Mouse (Mus musculus): Measurements from ENCODE around the gene Eif3l.

- no peak for TF ChIP-seq CTCF (IDR thresholded peaks at IDR 0.05; ENCODE audit: insufficient read depth, low read length)
- TF ChIP-seq POLR2A (IDR thresholded peaks at IDR 0.05; ENCODE audit: borderline replicate concordance, extremely low read depth, low read depth, low read length): peak; percentile 26; the same call in 1 of the 2 replicates
These were observed 46.0 kb upstream of the Eif3l start for GRCm38 (mm10) chr15:79028823-79029484.

Measured in lung, adult 2 months (tissue).